Mouse (Mus musculus): ENCODE results near the gene Olfr292. TPM values are rescaled to one million over a fixed set of nuclear protein-coding genes. Genes with fewer than 3 reads are reported as not detected.

Gene Olfr292
- total RNA-seq (2021): not detected in 2 replicates
- long read RNA-seq: 0 reads

DNA sequence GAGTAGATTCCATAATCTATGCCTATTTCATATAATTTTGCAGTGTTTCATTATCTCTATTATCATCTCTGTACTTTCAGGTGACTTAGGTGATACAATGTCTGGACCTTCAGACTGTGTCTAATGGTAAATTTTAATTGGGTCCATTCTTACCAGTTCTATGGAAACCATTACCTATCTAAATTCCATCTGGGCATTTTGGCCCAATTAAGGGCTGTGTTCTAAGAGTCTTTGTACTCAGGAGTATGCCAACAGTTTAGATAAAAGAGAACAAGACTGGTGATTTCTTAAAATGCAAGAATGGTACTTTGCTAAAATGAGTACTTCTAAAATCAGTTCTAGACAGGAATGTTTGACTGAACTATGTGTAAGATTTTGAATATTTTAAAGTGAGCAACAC is at the start of gene Olfr292:
Gene Olfr292, plus strand, starts transcription at position 301 of the 400 bp plus-strand sequence.
- DNase-seq: no peak

GRCm38 (mm10) chr7:86648761-86649160 is 39.4 kb upstream of the Olfr292 start, which contains the start of gene Olfr293:
Gene Olfr293, plus strand, starts transcription at chr7:86649061.
- DNase-seq: no peak

DNA sequence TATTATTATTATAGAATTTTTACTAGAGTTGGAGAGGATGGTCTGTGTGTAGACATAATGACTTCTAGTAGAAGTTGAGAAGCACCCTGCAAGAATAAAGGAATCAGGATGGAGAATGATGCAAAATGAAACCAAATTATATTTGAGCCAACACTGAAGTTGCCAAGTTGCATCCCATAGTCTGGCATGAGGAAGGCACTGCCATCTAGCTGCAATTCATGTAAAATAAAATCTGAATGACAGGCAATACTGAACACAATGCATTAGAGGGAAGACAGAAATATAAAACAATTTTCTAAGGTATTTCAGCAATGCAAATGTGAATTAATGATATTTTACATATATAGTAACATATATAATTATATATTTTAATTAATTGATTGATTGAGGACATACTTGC is 36.9 kb downstream of the Olfr292 start:
- no peak for DNase-seq

Other genes with a start within 250 kb of the Olfr292 start
- not detected in 2 replicates for gene Olfr299, start 228.4 kb upstream of the Olfr292 start, total RNA-seq (2021)
- not detected in 2 replicates for gene Olfr298, start 195.8 kb upstream of the Olfr292 start, total RNA-seq (2021)
- not detected in 2 replicates for gene Olfr297, start 168.4 kb upstream of the Olfr292 start, total RNA-seq (2021)
- not detected in 2 replicates for gene Olfr295, start 104.5 kb upstream of the Olfr292 start, total RNA-seq (2021)
- gene Olfr294, start 71.7 kb upstream of the Olfr292 start, total RNA-seq (2021): not detected in 2 replicates
- not detected in 2 replicates for gene Olfr293, start 39.3 kb upstream of the Olfr292 start, total RNA-seq (2021)
- 0.38 and 0.64 TPM in 2 replicates for gene Folh1, start 87.6 kb downstream of the Olfr292 start, total RNA-seq (2021)
- not detected in 2 replicates for gene Vmn2r77, start 106.7 kb downstream of the Olfr292 start, total RNA-seq (2021)
- gene Vmn2r78, start 226.8 kb downstream of the Olfr292 start, total RNA-seq (2021): not detected in 2 replicates

Data from adrenal gland, postnatal 25 days (tissue).